Mouse (Mus musculus) cerebellum, adult 18-20 months (tissue): ENCODE results near the gene Meis2.

Experiments used
- DNase-seq, 2 experiments: peaks; one replicate each; pipeline ENCODE4 v3.0.0; 2021

Gene Meis2

GRCm38 (mm10) chr2:115889212-115889611, 176.4 kb downstream of the Meis2 start:
- no peak for DNase-seq

GRCm38 (mm10) chr2:115888336-115889077, 177.1 kb downstream of the Meis2 start:
- DNase-seq = no peak

- no peak for DNase-seq
Observed at GRCm38 (mm10) chr2:115887631-115888030, 178.0 kb downstream of the Meis2 start.

- no peak for DNase-seq
Observed at GRCm38 (mm10) chr2:115884184-115884583, 181.5 kb downstream of the Meis2 start.

- DNase-seq = no peak
Observed at GRCm38 (mm10) chr2:115883520-115883919, 182.1 kb downstream of the Meis2 start.

GRCm38 (mm10) chr2:115875802-115876531, 189.7 kb downstream of the Meis2 start:
- DNase-seq = no peak

GRCm38 (mm10) chr2:115872851-115873250, 192.8 kb downstream of the Meis2 start:
- no peak for DNase-seq

- DNase-seq = no peak
Observed at GRCm38 (mm10) chr2:115869966-115870365, 195.7 kb downstream of the Meis2 start.

GRCm38 (mm10) chr2:115860600-115861347, 204.9 kb downstream of the Meis2 start:
- no peak for DNase-seq

- no peak for DNase-seq
Observed at GRCm38 (mm10) chr2:115860141-115860480, 205.5 kb downstream of the Meis2 start.

GRCm38 (mm10) chr2:115859371-115860140, 206.1 kb downstream of the Meis2 start:
- no peak for DNase-seq

- no peak for DNase-seq
Observed at GRCm38 (mm10) chr2:115858927-115859326, 206.7 kb downstream of the Meis2 start.

- DNase-seq = no peak
Observed at GRCm38 (mm10) chr2:115858246-115858645, 207.4 kb downstream of the Meis2 start.

GRCm38 (mm10) chr2:115857123-115858080, 208.2 kb downstream of the Meis2 start:
- no peak for DNase-seq

- DNase-seq = no peak
Observed at GRCm38 (mm10) chr2:115856401-115857073, 209.1 kb downstream of the Meis2 start.

- DNase-seq = peak; percentile 40 to 51
Observed at GRCm38 (mm10) chr2:115855511-115856400, 209.9 kb downstream of the Meis2 start.

GRCm38 (mm10) chr2:115854828-115855311, 210.8 kb downstream of the Meis2 start:
- DNase-seq = no peak

- DNase-seq = no peak
Observed at GRCm38 (mm10) chr2:115854007-115854827, 211.4 kb downstream of the Meis2 start.

GRCm38 (mm10) chr2:115853221-115853620, 212.4 kb downstream of the Meis2 start:
- DNase-seq = no peak
